Mouse (Mus musculus) mammary gland, adult 2 months (tissue): ENCODE data around the gene Gm5934. TPM values are rescaled to one million over a fixed set of nuclear protein-coding genes. Genes with fewer than 3 reads are reported as not detected.

Experiments used
- polyA plus RNA-seq: library from polyadenylated mRNA; depleted of rRNA; stranded (reverse); fragments of >200 nt; gene quantifications from 2 replicates; pipeline ENCODE4 v1.2.3, GENCODE M21; 2012; ENCODE audit warnings: low replicate concordance; rRNA removed

The Gm5934 gene
- not detected in 2 replicates for polyA plus RNA-seq

DNA sequence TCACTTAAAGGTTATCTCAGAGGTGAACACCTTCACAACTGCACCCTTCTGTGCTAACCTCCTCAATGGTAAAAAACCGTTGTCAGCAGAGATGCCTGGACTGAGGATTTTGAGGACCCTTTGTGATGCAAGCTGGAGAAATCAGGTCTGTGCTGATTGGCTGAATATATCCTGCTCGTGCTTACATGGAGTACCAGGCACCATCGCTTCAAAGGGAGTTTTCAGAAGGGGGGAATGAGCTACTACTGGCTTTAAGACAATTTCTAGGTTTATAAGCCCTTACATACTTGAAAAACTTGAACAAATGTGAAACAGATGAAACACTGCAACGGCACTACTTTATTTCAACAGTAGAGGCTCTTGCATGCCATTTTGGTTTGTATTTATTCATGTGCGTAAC lies at the start of gene Gm5934:
Gm5934 (minus strand) TSS at position 101 of the 400 bp plus-strand sequence.

Other genes with a start within 250 kb of the Gm5934 start
- gene Gm4297, start 74.1 kb upstream of the Gm5934 start, polyA plus RNA-seq = not detected in 2 replicates